Mouse (Mus musculus): ENCODE measurements around the gene Hnf4a. TPM values are rescaled to one million over a fixed set of nuclear protein-coding genes. Genes with fewer than 3 reads are reported as not detected.

Gene Hnf4a
- polyA plus RNA-seq, 1 experiment from 2014 or later: 27.5 TPM

DNA sequence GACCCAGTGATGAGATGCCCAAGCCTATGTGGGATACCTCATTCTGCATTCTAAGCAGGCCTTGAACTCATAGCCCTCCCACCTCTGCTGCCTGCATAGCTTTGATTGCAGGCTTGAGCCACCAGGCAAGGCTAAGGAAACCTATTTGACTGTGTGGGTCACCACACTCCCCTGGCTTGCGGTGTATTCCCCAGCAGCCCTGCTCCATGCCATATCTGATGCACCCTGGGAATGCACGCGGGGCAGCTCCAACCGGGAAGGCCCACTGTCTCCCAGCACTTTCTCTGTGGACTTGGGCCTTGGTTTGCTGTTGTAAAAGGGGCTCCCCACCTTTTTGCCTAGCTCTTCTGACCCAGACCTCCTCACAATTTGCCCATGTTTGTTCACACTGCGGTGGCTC, 106.6 kb downstream of the Hnf4a start:
- ATAC-seq (no peak), DNase-seq (no peak)
- no peaks in the 10 kb centered on the region for H3K27me3 ChIP-seq (ENCODE audit: insufficient read depth, low read length)
- 93% methylated on average over 5 of the region's 5 CpGs for WGBS (ENCODE audit: insufficient replicate concordance)
- H3K4me3 ChIP-seq (ENCODE audit: low read depth, low read length): no peak overlapping the region
- TF ChIP-seq CTCF (IDR thresholded peaks at IDR 0.05; ENCODE audit: low read depth) (no peak), EP300 (IDR thresholded peaks at IDR 0.05; ENCODE audit: low read depth) (no peak)
- H3K9me3 ChIP-seq (ENCODE audit: low read length): no peaks in the 10 kb centered on the region
- H3K27ac ChIP-seq (ENCODE audit: low read depth): no peak overlapping the region
- H3K4me1 ChIP-seq (ENCODE audit: insufficient read depth): no peaks in the 10 kb centered on the region
- H3K9ac ChIP-seq (replicated peaks): no peak overlapping the region
- H3K4me2 ChIP-seq (ENCODE audit: low read depth, low read length): no peak overlapping the region
- H3K36me3 ChIP-seq (replicated peaks; ENCODE audit: insufficient read depth, low read length): peaks cover 79% of the 10 kb centered on the region

- DNase-seq (no peak), ATAC-seq (no peak)
- WGBS (ENCODE audit: insufficient replicate concordance): 92% methylated on average over 4 of the region's 4 CpGs
- Histone ChIP-seq H3K4me3 (ENCODE audit: low read depth, low read length) (no peak overlapping the region), H3K4me2 (ENCODE audit: low read depth, low read length) (no peak overlapping the region), H3K4me1 (ENCODE audit: insufficient read depth) (no peaks in the 10 kb centered on the region), H3K36me3 (replicated peaks; ENCODE audit: insufficient read depth, low read length) (peaks cover 87% of the 10 kb centered on the region), H3K9me3 (ENCODE audit: low read length) (no peaks in the 10 kb centered on the region), H3K27ac (ENCODE audit: low read depth) (no peak overlapping the region), H3K9ac (replicated peaks) (no peak overlapping the region), H3K27me3 (ENCODE audit: insufficient read depth, low read length) (no peaks in the 10 kb centered on the region)
- TF ChIP-seq CTCF (IDR thresholded peaks at IDR 0.05; ENCODE audit: low read depth) (peak; percentile 27), EP300 (IDR thresholded peaks at IDR 0.05; ENCODE audit: low read depth) (no peak)
Observed at GRCm38 (mm10) chr2:163613990-163614389, 107.4 kb downstream of the Hnf4a start.

DNA sequence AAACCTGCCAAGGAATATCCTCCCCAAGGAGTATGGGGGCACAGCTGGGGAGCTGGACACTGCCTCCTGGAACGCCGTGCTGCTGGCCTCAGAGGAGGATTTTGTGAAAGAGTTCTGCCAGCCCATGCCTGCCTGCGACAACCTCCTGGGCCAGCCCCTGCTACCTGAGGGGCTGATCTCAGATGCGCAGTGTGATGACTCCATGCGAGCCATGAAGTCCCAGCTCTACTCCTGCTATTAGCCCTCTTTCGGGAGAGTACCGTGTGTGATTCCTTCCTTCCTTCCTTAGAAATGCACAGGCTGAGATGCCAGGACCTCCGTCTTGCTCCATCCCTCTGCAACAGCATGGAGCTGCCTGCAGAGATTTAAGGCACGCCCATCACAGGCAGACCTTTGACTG, 108.8 kb downstream of the Hnf4a start:
- no peak overlapping the region for H3K27ac ChIP-seq (ENCODE audit: low read depth)
- H3K4me3 ChIP-seq (ENCODE audit: low read depth, low read length): no peak overlapping the region
- no peak for DNase-seq
- no peaks in the 10 kb centered on the region for H3K27me3 ChIP-seq (ENCODE audit: insufficient read depth, low read length)
- TF ChIP-seq EP300 (IDR thresholded peaks at IDR 0.05; ENCODE audit: low read depth): no peak
- H3K4me1 ChIP-seq (ENCODE audit: insufficient read depth): peaks cover 5% of the 10 kb centered on the region; the same call in 1 of the 2 replicates
- H3K4me2 ChIP-seq (ENCODE audit: low read depth, low read length): no peak overlapping the region
- 87% methylated on average over 9 of the region's 9 CpGs for WGBS (ENCODE audit: insufficient replicate concordance)
- H3K9ac ChIP-seq (replicated peaks): no peak overlapping the region
- H3K36me3 ChIP-seq (replicated peaks; ENCODE audit: insufficient read depth, low read length): peaks cover 92% of the 10 kb centered on the region
- ATAC-seq: no peak
- H3K9me3 ChIP-seq (ENCODE audit: low read length): no peaks in the 10 kb centered on the region

- Histone ChIP-seq H3K9ac (replicated peaks) (no peak overlapping the region), H3K36me3 (replicated peaks; ENCODE audit: insufficient read depth, low read length) (peaks cover 93% of the 10 kb centered on the region), H3K9me3 (ENCODE audit: low read length) (no peaks in the 10 kb centered on the region), H3K4me1 (ENCODE audit: insufficient read depth) (peaks cover 5% of the 10 kb centered on the region), H3K27ac (ENCODE audit: low read depth) (no peak overlapping the region), H3K4me3 (ENCODE audit: low read depth, low read length) (no peak overlapping the region), H3K27me3 (ENCODE audit: insufficient read depth, low read length) (no peaks in the 10 kb centered on the region), H3K4me2 (ENCODE audit: low read depth, low read length) (no peak overlapping the region)
- no peak for ATAC-seq
- DNase-seq: no peak
- no peak for TF ChIP-seq CTCF (IDR thresholded peaks at IDR 0.05; ENCODE audit: low read depth)
- no peak for TF ChIP-seq EP300 (IDR thresholded peaks at IDR 0.05; ENCODE audit: low read depth)
- WGBS (ENCODE audit: insufficient replicate concordance): 88% methylated on average over 4 of the region's 4 CpGs
Observed at GRCm38 (mm10) chr2:163615906-163616651, 109.5 kb downstream of the Hnf4a start.

- no peak for ATAC-seq
- 64% methylated on average over 3 of the region's 3 CpGs for WGBS (ENCODE audit: insufficient replicate concordance)
- no peak overlapping the region for H3K9ac ChIP-seq (replicated peaks)
- TF ChIP-seq CTCF (IDR thresholded peaks at IDR 0.05; ENCODE audit: low read depth) (no peak), EP300 (IDR thresholded peaks at IDR 0.05; ENCODE audit: low read depth) (no peak)
- no peaks in the 10 kb centered on the region for H3K9me3 ChIP-seq (ENCODE audit: low read length)
- no peak for DNase-seq
- H3K27me3 ChIP-seq (ENCODE audit: insufficient read depth, low read length): no peaks in the 10 kb centered on the region
- peaks cover 93% of the 10 kb centered on the region for H3K36me3 ChIP-seq (replicated peaks; ENCODE audit: insufficient read depth, low read length)
- H3K4me1 ChIP-seq (ENCODE audit: insufficient read depth): peaks cover 5% of the 10 kb centered on the region
- peak overlapping the region; percentile 29; the same call in 1 of the 2 replicates for H3K27ac ChIP-seq (ENCODE audit: low read depth)
- no peak overlapping the region for H3K4me2 ChIP-seq (ENCODE audit: low read depth, low read length)
- no peak overlapping the region for H3K4me3 ChIP-seq (ENCODE audit: low read depth, low read length)
Observed at GRCm38 (mm10) chr2:163616652-163617227, 110.1 kb downstream of the Hnf4a start.

DNA sequence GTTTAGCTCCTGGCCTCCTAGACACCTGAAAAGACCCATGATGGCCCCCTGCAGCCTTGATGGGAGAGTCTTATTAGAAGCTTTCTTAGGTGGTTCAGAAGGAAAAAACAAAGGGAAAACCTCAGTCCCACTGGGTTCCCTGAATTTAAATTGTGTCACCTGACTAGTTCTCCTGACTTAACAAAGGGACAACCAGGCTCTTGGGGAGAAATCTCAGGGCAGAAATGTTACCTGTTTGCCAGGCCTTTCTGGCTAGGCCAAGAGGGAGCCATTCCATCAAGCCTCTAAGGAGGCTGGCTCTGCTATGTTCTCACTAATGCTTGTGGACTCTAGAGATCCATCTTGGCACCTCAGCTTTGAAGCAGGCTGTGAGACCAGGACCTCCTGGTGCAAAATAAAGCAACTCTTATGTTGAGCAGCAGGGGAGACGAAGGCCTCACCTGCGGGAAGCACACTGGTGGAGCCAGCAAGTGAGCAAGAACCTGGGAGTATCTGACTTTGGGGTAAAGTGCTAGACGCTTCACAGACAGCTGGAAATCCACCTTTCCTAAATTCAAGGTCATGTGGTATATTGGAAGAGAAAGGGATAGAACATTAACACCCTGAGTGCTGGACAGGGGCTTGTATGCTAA, 110.7 kb downstream of the Hnf4a start:
- Histone ChIP-seq H3K27me3 (ENCODE audit: insufficient read depth, low read length) (no peaks in the 10 kb centered on the region), H3K27ac (ENCODE audit: low read depth) (peak overlapping the region; percentile 29; the same call in 1 of the 2 replicates), H3K9ac (replicated peaks) (no peak overlapping the region), H3K4me2 (ENCODE audit: low read depth, low read length) (no peak overlapping the region), H3K9me3 (ENCODE audit: low read length) (no peaks in the 10 kb centered on the region), H3K36me3 (replicated peaks; ENCODE audit: insufficient read depth, low read length) (peaks cover 93% of the 10 kb centered on the region), H3K4me3 (ENCODE audit: low read depth, low read length) (no peak overlapping the region), H3K4me1 (ENCODE audit: insufficient read depth) (peaks cover 5% of the 10 kb centered on the region)
- no peak for ATAC-seq
- WGBS (ENCODE audit: insufficient replicate concordance): 81% methylated on average over 3 of the region's 3 CpGs
- no peak for DNase-seq
- TF ChIP-seq CTCF (IDR thresholded peaks at IDR 0.05; ENCODE audit: low read depth): no peak
- TF ChIP-seq EP300 (IDR thresholded peaks at IDR 0.05; ENCODE audit: low read depth): no peak

Measured in liver, postnatal 0 days (tissue).